Mouse (Mus musculus) megakaryocyte, embryonic 14.5 days (primary cell): Measurements from ENCODE around the gene Enc1.

Experiments used
- FLI1 ChIP-seq: IDR thresholded peaks from 2 replicates; pipeline ENCODE4 v1.6.1; 2012; ENCODE audit warnings: low read length, inconsistent platforms, mixed read lengths
- GATA1 ChIP-seq: IDR thresholded peaks from 3 replicates; pipeline ENCODE4 v1.6.1; 2012; ENCODE audit warnings: mixed read lengths, low read length, inconsistent platforms, borderline replicate concordance

- TF ChIP-seq FLI1 (no peak), GATA1 (no peak)
Measured at GRCm38 (mm10) chr13:97227795-97228194, 13.1 kb upstream of the Enc1 start.
